Mouse (Mus musculus): ENCODE data around the gene Cnot8. TPM values are rescaled to one million over a fixed set of nuclear protein-coding genes. Genes with fewer than 3 reads are reported as not detected.

Gene Cnot8
- polyA plus RNA-seq, 1 experiment from 2014 or later, result 86.8 TPM

DNA sequence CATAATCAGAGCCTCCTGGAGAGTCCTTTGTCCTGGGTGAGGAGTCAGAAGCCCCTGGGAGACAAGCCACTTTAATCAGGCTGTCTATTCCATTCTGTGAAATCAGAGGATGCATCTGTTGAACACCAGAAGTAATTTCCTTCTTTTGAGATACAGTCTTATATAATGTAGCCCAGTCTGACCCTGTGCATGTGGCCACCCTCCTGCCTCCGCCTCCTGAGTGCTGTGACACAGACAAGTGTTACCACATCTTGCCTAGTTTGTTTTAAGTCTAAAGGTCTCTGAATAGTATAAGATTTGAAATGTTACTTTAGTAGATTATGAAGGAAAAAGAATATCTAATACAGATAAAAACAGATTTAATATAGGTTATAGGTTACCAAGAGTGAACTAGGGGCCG is 3.9 kb upstream of the Cnot8 start:
- H3K4me3 ChIP-seq (ENCODE audit: low read depth, low read length), result no peak overlapping the region
- 0 out of 2 replicates have a peak, but pooled peaks cover 4% of the 10 kb centered on the region for H3K27me3 ChIP-seq (replicated peaks; ENCODE audit: control insufficient read depth, insufficient read depth, low read length)
- H3K9ac ChIP-seq (ENCODE audit: low read length), result no peak overlapping the region
- peaks cover 8% of the 10 kb centered on the region for H3K4me1 ChIP-seq (replicated peaks; ENCODE audit: control insufficient read depth, insufficient read depth, low read length)
- no peaks in the 10 kb centered on the region for H3K9me3 ChIP-seq (ENCODE audit: control insufficient read depth, low read length)
- DNase-seq (ENCODE audit: low spot score) (no peak), ATAC-seq (replicated peaks; ENCODE audit: low FRiP score, low TSS enrichment, low read depth) (no peak)
- no peaks in the 10 kb centered on the region for H3K36me3 ChIP-seq (ENCODE audit: control insufficient read depth, insufficient read depth, low read length)
- H3K4me2 ChIP-seq (ENCODE audit: low read length), result no peak overlapping the region
- H3K27ac ChIP-seq (ENCODE audit: low read depth), result no peak overlapping the region
- WGBS, result 95% methylated on average over 2 of the region's 2 CpGs

- 87% methylated on average over 4 of the region's 4 CpGs for WGBS
- no peak overlapping the region for H3K9ac ChIP-seq (ENCODE audit: low read length)
- H3K4me2 ChIP-seq (ENCODE audit: low read length), result no peak overlapping the region
- no peak for ATAC-seq (replicated peaks; ENCODE audit: low FRiP score, low TSS enrichment, low read depth)
- no peak for DNase-seq (ENCODE audit: low spot score)
- H3K27ac ChIP-seq (ENCODE audit: low read depth), result no peak overlapping the region
- H3K4me3 ChIP-seq (ENCODE audit: low read depth, low read length), result no peak overlapping the region
- 0 out of 2 replicates have a peak, but pooled peaks cover 4% of the 10 kb centered on the region for H3K27me3 ChIP-seq (replicated peaks; ENCODE audit: control insufficient read depth, insufficient read depth, low read length)
- H3K4me1 ChIP-seq (replicated peaks; ENCODE audit: control insufficient read depth, insufficient read depth, low read length), result peaks cover 13% of the 10 kb centered on the region
- H3K36me3 ChIP-seq (ENCODE audit: control insufficient read depth, insufficient read depth, low read length), result no peaks in the 10 kb centered on the region
- H3K9me3 ChIP-seq (ENCODE audit: control insufficient read depth, low read length), result no peaks in the 10 kb centered on the region
These were observed 2.7 kb upstream of the Cnot8 start for GRCm38 (mm10) chr11:58101194-58101720.

- 67% methylated on average over 3 of the region's 3 CpGs for WGBS
- ATAC-seq (replicated peaks; ENCODE audit: low FRiP score, low TSS enrichment, low read depth), result no peak
These were observed 1.8 kb upstream of the Cnot8 start for GRCm38 (mm10) chr11:58102146-58102545.

DNA sequence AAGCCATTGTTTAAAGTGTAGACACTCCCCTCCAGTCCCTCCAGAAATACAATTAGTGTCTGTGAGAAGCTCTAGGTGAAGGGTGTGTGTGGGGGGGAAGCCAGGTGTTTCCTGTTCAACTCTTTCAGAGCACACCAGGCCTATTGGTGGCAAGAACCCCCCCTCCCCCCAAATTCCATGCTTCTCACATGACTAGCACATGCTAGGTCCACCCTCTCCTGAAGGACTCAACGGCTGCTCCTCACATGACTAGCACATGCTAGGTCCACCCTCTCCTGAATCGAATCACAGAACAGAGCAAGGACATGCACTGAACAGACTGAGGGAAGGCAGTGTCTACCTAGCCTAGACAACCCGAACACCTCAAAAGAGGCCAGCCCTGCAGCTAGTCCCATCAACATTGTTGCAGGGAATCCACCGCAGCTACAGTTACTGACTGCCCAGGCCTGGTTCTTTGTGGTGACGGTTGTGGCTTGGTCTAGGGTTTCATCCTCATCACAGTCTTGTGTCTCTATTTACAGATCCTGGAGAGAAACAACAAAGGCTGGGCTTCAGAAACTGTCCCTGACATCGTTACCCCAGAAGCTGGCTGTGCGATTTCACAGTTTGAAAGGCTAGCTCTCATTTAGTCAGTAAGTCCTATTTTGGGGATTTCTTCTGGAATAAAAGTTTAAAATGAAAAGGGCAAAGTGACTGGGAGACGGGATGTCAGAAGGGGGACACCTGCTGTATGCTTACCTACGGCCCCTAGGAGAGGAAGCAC is 1.2 kb upstream of the Cnot8 start:
- Histone ChIP-seq H3K9me3 (ENCODE audit: control insufficient read depth, low read length) (no peaks in the 10 kb centered on the region), H3K36me3 (ENCODE audit: control insufficient read depth, insufficient read depth, low read length) (no peaks in the 10 kb centered on the region), H3K4me1 (replicated peaks; ENCODE audit: control insufficient read depth, insufficient read depth, low read length) (peaks cover 19% of the 10 kb centered on the region), H3K4me2 (ENCODE audit: low read length) (peak overlapping the region; percentile 72), H3K27ac (ENCODE audit: low read depth) (0 out of 2 replicates have a peak overlapping the region, but pooled peaks have one; percentile 58), H3K27me3 (replicated peaks; ENCODE audit: control insufficient read depth, insufficient read depth, low read length) (no peaks in the 10 kb centered on the region), H3K4me3 (ENCODE audit: low read depth, low read length) (no peak overlapping the region), H3K9ac (ENCODE audit: low read length) (no peak overlapping the region)
- 89% methylated on average over 9 of the region's 9 CpGs for WGBS
- no peak for DNase-seq (ENCODE audit: low spot score)
- ATAC-seq (replicated peaks; ENCODE audit: low FRiP score, low TSS enrichment, low read depth), result no peak

More at GRCm38 (mm10) chr11:58102146-58102545, 1.8 kb upstream of the Cnot8 start:
- Histone ChIP-seq H3K9me3 (ENCODE audit: control insufficient read depth, low read length) (no peaks in the 10 kb centered on the region), H3K4me1 (replicated peaks; ENCODE audit: control insufficient read depth, insufficient read depth, low read length) (peaks cover 16% of the 10 kb centered on the region), H3K4me2 (ENCODE audit: low read length) (no peak overlapping the region), H3K4me3 (ENCODE audit: low read depth, low read length) (no peak overlapping the region), H3K36me3 (ENCODE audit: control insufficient read depth, insufficient read depth, low read length) (no peaks in the 10 kb centered on the region), H3K27me3 (replicated peaks; ENCODE audit: control insufficient read depth, insufficient read depth, low read length) (0 out of 2 replicates have a peak, but pooled peaks cover 4% of the 10 kb centered on the region), H3K9ac (ENCODE audit: low read length) (no peak overlapping the region), H3K27ac (ENCODE audit: low read depth) (no peak overlapping the region)
- no peak for DNase-seq (ENCODE audit: low spot score)

DNA sequence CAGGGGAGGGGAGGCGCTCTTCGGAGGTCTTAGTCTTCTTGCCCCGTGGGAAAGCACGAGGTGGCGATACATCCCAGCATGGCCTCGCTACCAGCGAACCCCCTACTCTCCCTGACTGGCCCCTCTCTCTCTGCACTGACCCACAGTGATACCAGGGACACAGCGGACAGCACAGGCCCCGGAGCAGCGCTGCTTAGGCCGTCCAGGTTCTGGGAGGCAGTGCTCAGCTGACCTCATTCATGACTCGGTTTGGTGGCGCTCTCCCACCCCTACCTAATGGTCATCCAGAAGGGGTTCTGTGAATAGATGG is 654 bp upstream of the Cnot8 start:
- H3K4me2 ChIP-seq (ENCODE audit: low read length), result peak overlapping the region; percentile 72
- H3K4me1 ChIP-seq (replicated peaks; ENCODE audit: control insufficient read depth, insufficient read depth, low read length), result peaks cover 19% of the 10 kb centered on the region
- no peaks in the 10 kb centered on the region for H3K9me3 ChIP-seq (ENCODE audit: control insufficient read depth, low read length)
- ATAC-seq (replicated peaks; ENCODE audit: low FRiP score, low TSS enrichment, low read depth) (no peak; the same call in 1 of the 2 replicates), DNase-seq (ENCODE audit: low spot score) (no peak)
- peak overlapping the region; percentile 40 for H3K9ac ChIP-seq (ENCODE audit: low read length)
- peak overlapping the region; percentile 98 for H3K4me3 ChIP-seq (ENCODE audit: low read depth, low read length)
- 58% methylated on average over 13 of the region's 13 CpGs for WGBS
- no peaks in the 10 kb centered on the region for H3K27me3 ChIP-seq (replicated peaks; ENCODE audit: control insufficient read depth, insufficient read depth, low read length)
- H3K36me3 ChIP-seq (ENCODE audit: control insufficient read depth, insufficient read depth, low read length), result no peaks in the 10 kb centered on the region
- H3K27ac ChIP-seq (ENCODE audit: low read depth), result peak overlapping the region; percentile 58

- H3K9ac ChIP-seq (ENCODE audit: low read length), result peak overlapping the region; percentile 92
- under 1% methylated on average over 24 of the region's 24 CpGs for WGBS
- peak; percentile 26; the same call in 1 of the 2 replicates for ATAC-seq (replicated peaks; ENCODE audit: low FRiP score, low TSS enrichment, low read depth)
- peaks cover 19% of the 10 kb centered on the region for H3K4me1 ChIP-seq (replicated peaks; ENCODE audit: control insufficient read depth, insufficient read depth, low read length)
- peak overlapping the region; percentile 90 for H3K27ac ChIP-seq (ENCODE audit: low read depth)
- no peaks in the 10 kb centered on the region for H3K27me3 ChIP-seq (replicated peaks; ENCODE audit: control insufficient read depth, insufficient read depth, low read length)
- no peak for DNase-seq (ENCODE audit: low spot score)
- no peaks in the 10 kb centered on the region for H3K36me3 ChIP-seq (ENCODE audit: control insufficient read depth, insufficient read depth, low read length)
- H3K4me3 ChIP-seq (ENCODE audit: low read depth, low read length), result peak overlapping the region; percentile 98
- H3K4me2 ChIP-seq (ENCODE audit: low read length), result peak overlapping the region; percentile 72
- H3K9me3 ChIP-seq (ENCODE audit: control insufficient read depth, low read length), result no peaks in the 10 kb centered on the region
These were observed 418 bp downstream of the Cnot8 start for GRCm38 (mm10) chr11:58104351-58104791.

GRCm38 (mm10) chr11:58107009-58107408 is 3.1 kb downstream of the Cnot8 start:
- Histone ChIP-seq H3K4me3 (ENCODE audit: low read depth, low read length) (no peak overlapping the region), H3K4me2 (ENCODE audit: low read length) (no peak overlapping the region), H3K27ac (ENCODE audit: low read depth) (no peak overlapping the region), H3K36me3 (ENCODE audit: control insufficient read depth, insufficient read depth, low read length) (peaks cover 22% of the 10 kb centered on the region), H3K9ac (ENCODE audit: low read length) (no peak overlapping the region), H3K27me3 (replicated peaks; ENCODE audit: control insufficient read depth, insufficient read depth, low read length) (no peaks in the 10 kb centered on the region), H3K9me3 (ENCODE audit: control insufficient read depth, low read length) (peaks cover 4% of the 10 kb centered on the region; the same call in 1 of the 2 replicates), H3K4me1 (replicated peaks; ENCODE audit: control insufficient read depth, insufficient read depth, low read length) (peaks cover 19% of the 10 kb centered on the region)
- no peak for DNase-seq (ENCODE audit: low spot score)
- ATAC-seq (replicated peaks; ENCODE audit: low FRiP score, low TSS enrichment, low read depth), result no peak
- WGBS, result 70% methylated on average over 3 of the region's 3 CpGs

- no peak overlapping the region for H3K27ac ChIP-seq (ENCODE audit: low read depth)
- H3K4me1 ChIP-seq (replicated peaks; ENCODE audit: control insufficient read depth, insufficient read depth, low read length), result peaks cover 19% of the 10 kb centered on the region
- no peaks in the 10 kb centered on the region for H3K27me3 ChIP-seq (replicated peaks; ENCODE audit: control insufficient read depth, insufficient read depth, low read length)
- H3K9ac ChIP-seq (ENCODE audit: low read length), result no peak overlapping the region
- no peak for ATAC-seq (replicated peaks; ENCODE audit: low FRiP score, low TSS enrichment, low read depth)
- peaks cover 29% of the 10 kb centered on the region for H3K36me3 ChIP-seq (ENCODE audit: control insufficient read depth, insufficient read depth, low read length)
- no peak overlapping the region for H3K4me2 ChIP-seq (ENCODE audit: low read length)
- DNase-seq (ENCODE audit: low spot score), result no peak
- H3K4me3 ChIP-seq (ENCODE audit: low read depth, low read length), result no peak overlapping the region
- H3K9me3 ChIP-seq (ENCODE audit: control insufficient read depth, low read length), result peaks cover 4% of the 10 kb centered on the region; the same call in 1 of the 2 replicates
- WGBS, result 83% methylated on average over 4 of the region's 4 CpGs
These were observed 3.8 kb downstream of the Cnot8 start for GRCm38 (mm10) chr11:58107664-58108337.

Data from intestine, embryonic 14.5 days (tissue).